Mouse (Mus musculus): ENCODE results near the gene Dusp7. TPM values are rescaled to one million over a fixed set of nuclear protein-coding genes. Genes with fewer than 3 reads are reported as not detected.

The Dusp7 gene
- polyA plus RNA-seq, 1 experiment from 2014 or later: 28.7 TPM

- 0 out of 2 replicates have a peak, but pooled peaks cover 2% of the 10 kb centered on the region for H3K4me1 ChIP-seq (ENCODE audit: control insufficient read depth, insufficient read depth, low read length)
- H3K4me3 ChIP-seq (ENCODE audit: low read depth, low read length): no peak overlapping the region
- DNase-seq (ENCODE audit: low spot score) (no peak), ATAC-seq (ENCODE audit: insufficient read depth, low FRiP score, low TSS enrichment) (no peak)
- H3K4me2 ChIP-seq (ENCODE audit: low read depth): no peak overlapping the region
- no peak overlapping the region for H3K27ac ChIP-seq (ENCODE audit: low read depth, low read length)
- H3K27me3 ChIP-seq (ENCODE audit: control insufficient read depth, insufficient read depth, low read length): no peaks in the 10 kb centered on the region
- no peak overlapping the region for H3K9ac ChIP-seq (ENCODE audit: low read length)
- H3K36me3 ChIP-seq (ENCODE audit: control insufficient read depth, insufficient read depth, low read length): peaks cover 5% of the 10 kb centered on the region; the same call in 1 of the 2 replicates
- H3K9me3 ChIP-seq (ENCODE audit: control insufficient read depth, low read length): no peaks in the 10 kb centered on the region
- 69% methylated on average over 9 of the region's 9 CpGs for WGBS
Measured at GRCm38 (mm10) chr9:106378753-106379152, 10.3 kb downstream of the Dusp7 start.

DNA sequence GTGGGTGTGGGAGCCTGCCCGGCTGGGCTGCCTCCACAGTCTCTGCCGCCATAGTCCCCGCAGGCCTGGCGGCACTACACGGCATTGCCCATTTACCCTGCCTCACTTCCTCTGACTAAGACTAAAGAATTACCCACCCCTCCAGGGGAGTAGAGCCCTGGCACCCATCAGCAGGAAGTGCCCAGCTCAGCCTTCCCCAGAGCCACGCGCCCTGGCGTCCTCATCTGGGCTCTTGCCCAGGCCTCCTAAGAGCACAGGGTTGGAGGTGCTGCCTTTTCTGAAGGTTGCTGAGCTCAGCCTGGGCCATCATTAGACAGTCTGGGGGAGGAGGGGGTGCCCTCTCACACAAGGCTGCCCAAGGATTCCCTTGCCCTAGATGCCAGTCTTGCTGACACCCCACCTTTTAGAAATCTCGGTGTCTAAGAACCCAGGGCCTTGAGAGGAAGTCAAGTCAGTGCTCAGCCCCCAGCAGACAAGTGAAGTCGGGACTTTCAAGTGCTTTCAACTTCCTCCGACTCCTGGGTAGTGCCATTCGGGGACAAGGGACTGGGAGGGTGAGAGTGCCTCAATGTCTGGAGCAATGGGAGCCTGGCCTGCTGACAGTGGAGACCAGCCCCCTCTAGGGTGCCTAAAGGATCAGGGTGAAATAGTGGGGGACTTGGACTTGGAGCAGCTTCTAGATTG is 17.9 kb downstream of the Dusp7 start:
- ATAC-seq (ENCODE audit: insufficient read depth, low FRiP score, low TSS enrichment) (no peak), DNase-seq (ENCODE audit: low spot score) (no peak)
- H3K27ac ChIP-seq (ENCODE audit: low read depth, low read length): no peak overlapping the region
- H3K4me3 ChIP-seq (ENCODE audit: low read depth, low read length): no peak overlapping the region
- no peaks in the 10 kb centered on the region for H3K36me3 ChIP-seq (ENCODE audit: control insufficient read depth, insufficient read depth, low read length)
- H3K27me3 ChIP-seq (ENCODE audit: control insufficient read depth, insufficient read depth, low read length): no peaks in the 10 kb centered on the region
- WGBS: 90% methylated on average over 12 of the region's 12 CpGs
- H3K4me2 ChIP-seq (ENCODE audit: low read depth): no peak overlapping the region
- H3K9me3 ChIP-seq (ENCODE audit: control insufficient read depth, low read length): no peaks in the 10 kb centered on the region
- no peak overlapping the region for H3K9ac ChIP-seq (ENCODE audit: low read length)
- H3K4me1 ChIP-seq (ENCODE audit: control insufficient read depth, insufficient read depth, low read length): peaks cover 7% of the 10 kb centered on the region

DNA sequence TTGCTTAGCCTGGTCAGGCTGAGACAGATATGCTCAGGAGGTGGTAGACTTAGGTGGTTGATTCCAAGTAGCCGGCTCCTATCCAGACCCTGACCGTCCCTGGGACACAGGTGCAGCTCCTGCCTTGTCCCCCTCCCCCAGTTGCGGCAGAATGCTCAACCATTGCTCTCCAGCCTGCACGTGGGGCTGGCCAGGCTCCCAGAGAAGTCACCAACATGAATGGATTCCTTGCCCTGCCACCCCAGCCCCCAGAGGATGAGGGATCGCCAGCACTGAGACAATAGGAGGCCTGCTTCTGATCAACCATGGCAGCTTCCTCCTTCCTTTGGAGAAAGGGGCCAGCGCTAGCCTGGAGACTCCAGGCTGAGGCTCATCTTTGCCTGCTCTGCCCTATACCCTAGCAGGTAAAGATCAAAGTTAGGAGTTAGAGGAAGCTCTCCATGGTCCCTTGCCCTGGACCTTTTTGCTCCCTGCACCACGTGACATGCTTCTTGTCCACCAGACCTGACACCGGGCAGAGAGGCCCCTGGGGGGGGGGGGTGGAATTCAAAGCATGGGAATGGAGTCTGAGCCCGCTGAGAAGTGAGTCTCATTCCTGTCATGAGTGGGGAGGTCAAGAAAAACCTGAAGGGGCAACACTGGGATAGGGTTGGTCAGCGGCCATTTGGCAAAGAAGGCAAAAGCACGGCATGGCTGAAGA is 24.5 kb downstream of the Dusp7 start:
- 83% methylated on average over 11 of the region's 11 CpGs for WGBS
- H3K27ac ChIP-seq (ENCODE audit: low read depth, low read length): no peak overlapping the region

GRCm38 (mm10) chr9:106393548-106393947 is 25.1 kb downstream of the Dusp7 start:
- no peak for ATAC-seq (ENCODE audit: insufficient read depth, low FRiP score, low TSS enrichment)
- H3K4me3 ChIP-seq (ENCODE audit: low read depth, low read length): no peak overlapping the region
- 95% methylated on average over 8 of the region's 8 CpGs for WGBS
- no peaks in the 10 kb centered on the region for H3K36me3 ChIP-seq (ENCODE audit: control insufficient read depth, insufficient read depth, low read length)
- no peak for DNase-seq (ENCODE audit: low spot score)
- no peaks in the 10 kb centered on the region for H3K27me3 ChIP-seq (ENCODE audit: control insufficient read depth, insufficient read depth, low read length)
- no peak overlapping the region for H3K9ac ChIP-seq (ENCODE audit: low read length)
- 0 out of 2 replicates have a peak, but pooled peaks cover 4% of the 10 kb centered on the region for H3K4me1 ChIP-seq (ENCODE audit: control insufficient read depth, insufficient read depth, low read length)
- H3K9me3 ChIP-seq (ENCODE audit: control insufficient read depth, low read length): no peaks in the 10 kb centered on the region
- no peak overlapping the region for H3K4me2 ChIP-seq (ENCODE audit: low read depth)
- no peak overlapping the region for H3K27ac ChIP-seq (ENCODE audit: low read depth, low read length)

More for the DNA sequence above, 24.5 kb downstream of the Dusp7 start:
- no peaks in the 10 kb centered on the region for H3K36me3 ChIP-seq (ENCODE audit: control insufficient read depth, insufficient read depth, low read length)
- H3K4me3 ChIP-seq (ENCODE audit: low read depth, low read length): no peak overlapping the region
- H3K9ac ChIP-seq (ENCODE audit: low read length): no peak overlapping the region
- ATAC-seq (ENCODE audit: insufficient read depth, low FRiP score, low TSS enrichment) (no peak), DNase-seq (ENCODE audit: low spot score) (no peak)
- H3K27me3 ChIP-seq (ENCODE audit: control insufficient read depth, insufficient read depth, low read length): no peaks in the 10 kb centered on the region
- no peaks in the 10 kb centered on the region for H3K9me3 ChIP-seq (ENCODE audit: control insufficient read depth, low read length)
- H3K4me1 ChIP-seq (ENCODE audit: control insufficient read depth, insufficient read depth, low read length): 0 out of 2 replicates have a peak, but pooled peaks cover 4% of the 10 kb centered on the region
- H3K4me2 ChIP-seq (ENCODE audit: low read depth): no peak overlapping the region

GRCm38 (mm10) chr9:106394649-106395602 is 26.5 kb downstream of the Dusp7 start:
- H3K4me3 ChIP-seq (ENCODE audit: low read depth, low read length): no peak overlapping the region
- peak; percentile 51 for DNase-seq (ENCODE audit: low spot score)
- H3K36me3 ChIP-seq (ENCODE audit: control insufficient read depth, insufficient read depth, low read length): no peaks in the 10 kb centered on the region
- H3K27ac ChIP-seq (ENCODE audit: low read depth, low read length): no peak overlapping the region
- no peak overlapping the region for H3K9ac ChIP-seq (ENCODE audit: low read length)
- no peak for ATAC-seq (ENCODE audit: insufficient read depth, low FRiP score, low TSS enrichment)
- H3K9me3 ChIP-seq (ENCODE audit: control insufficient read depth, low read length): no peaks in the 10 kb centered on the region
- H3K4me2 ChIP-seq (ENCODE audit: low read depth): no peak overlapping the region
- 0 out of 2 replicates have a peak, but pooled peaks cover 4% of the 10 kb centered on the region for H3K4me1 ChIP-seq (ENCODE audit: control insufficient read depth, insufficient read depth, low read length)
- H3K27me3 ChIP-seq (ENCODE audit: control insufficient read depth, insufficient read depth, low read length): no peaks in the 10 kb centered on the region
- WGBS: 59% methylated on average over 11 of the region's 11 CpGs

- H3K27me3 ChIP-seq (ENCODE audit: control insufficient read depth, insufficient read depth, low read length): no peaks in the 10 kb centered on the region
- H3K27ac ChIP-seq (ENCODE audit: low read depth, low read length): no peak overlapping the region
- DNase-seq (ENCODE audit: low spot score) (no peak), ATAC-seq (ENCODE audit: insufficient read depth, low FRiP score, low TSS enrichment) (no peak)
- WGBS: 69% methylated on average over 4 of the region's 4 CpGs
- H3K9ac ChIP-seq (ENCODE audit: low read length): no peak overlapping the region
- H3K36me3 ChIP-seq (ENCODE audit: control insufficient read depth, insufficient read depth, low read length): no peaks in the 10 kb centered on the region
- no peak overlapping the region for H3K4me2 ChIP-seq (ENCODE audit: low read depth)
- 0 out of 2 replicates have a peak, but pooled peaks cover 4% of the 10 kb centered on the region for H3K4me1 ChIP-seq (ENCODE audit: control insufficient read depth, insufficient read depth, low read length)
- no peaks in the 10 kb centered on the region for H3K9me3 ChIP-seq (ENCODE audit: control insufficient read depth, low read length)
- H3K4me3 ChIP-seq (ENCODE audit: low read depth, low read length): no peak overlapping the region
Measured at GRCm38 (mm10) chr9:106397733-106398132, 29.3 kb downstream of the Dusp7 start.

DNA sequence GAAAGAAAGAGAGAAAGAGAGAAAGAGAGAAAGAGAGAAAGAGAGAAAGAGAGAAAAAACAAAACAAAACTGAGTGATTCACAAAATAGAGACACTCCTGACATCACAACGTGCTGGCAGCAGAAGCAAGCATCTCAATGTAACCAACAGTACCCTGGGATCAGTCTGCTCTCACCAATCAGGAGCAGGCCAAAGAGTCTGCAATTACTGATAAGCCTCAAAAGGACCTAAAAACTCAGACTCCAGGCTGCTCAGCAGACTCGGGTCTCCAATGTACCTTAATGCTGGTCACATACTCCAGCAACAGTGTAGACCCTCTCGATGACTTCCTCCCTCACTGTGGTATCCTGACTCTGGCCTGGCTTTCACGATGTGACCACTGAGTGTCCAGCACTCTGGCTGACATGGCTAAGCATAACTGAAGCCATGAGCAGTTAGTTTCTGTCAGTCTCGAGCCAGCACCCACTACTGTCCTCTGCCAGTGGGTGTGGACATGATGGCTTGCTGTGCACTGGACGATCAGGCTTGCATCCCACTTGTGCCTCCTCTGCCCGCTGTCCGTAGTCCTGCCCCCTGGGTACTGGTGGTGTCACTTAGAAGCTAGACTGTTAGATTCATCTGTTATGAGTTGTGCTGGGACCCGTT is 30.4 kb downstream of the Dusp7 start:
- Histone ChIP-seq H3K4me3 (ENCODE audit: low read depth, low read length) (no peak overlapping the region), H3K4me1 (ENCODE audit: control insufficient read depth, insufficient read depth, low read length) (0 out of 2 replicates have a peak, but pooled peaks cover 4% of the 10 kb centered on the region), H3K4me2 (ENCODE audit: low read depth) (no peak overlapping the region), H3K36me3 (ENCODE audit: control insufficient read depth, insufficient read depth, low read length) (no peaks in the 10 kb centered on the region), H3K9ac (ENCODE audit: low read length) (no peak overlapping the region), H3K9me3 (ENCODE audit: control insufficient read depth, low read length) (no peaks in the 10 kb centered on the region), H3K27ac (ENCODE audit: low read depth, low read length) (no peak overlapping the region), H3K27me3 (ENCODE audit: control insufficient read depth, insufficient read depth, low read length) (no peaks in the 10 kb centered on the region)
- 83% methylated on average over 9 of the region's 9 CpGs for WGBS
- DNase-seq (ENCODE audit: low spot score): no peak
- no peak for ATAC-seq (ENCODE audit: insufficient read depth, low FRiP score, low TSS enrichment)

DNA sequence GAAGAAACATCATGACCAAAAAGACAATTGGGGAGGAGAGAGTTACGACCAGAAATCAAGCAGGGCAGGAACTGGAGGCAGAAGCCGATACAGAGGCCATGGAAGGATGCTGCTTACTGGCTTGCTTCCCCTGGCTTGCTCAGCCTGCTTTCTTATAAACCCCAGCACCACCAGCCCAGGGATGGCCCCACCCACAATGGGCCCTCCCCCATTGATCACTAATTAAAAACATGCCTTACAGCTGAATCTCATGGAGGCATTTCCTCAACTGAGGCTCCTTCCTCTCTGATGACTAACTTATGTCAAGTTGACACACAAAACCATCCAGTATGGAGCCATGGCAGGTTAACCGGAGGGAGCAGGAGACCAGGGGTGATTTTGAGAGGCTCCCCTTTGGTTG is 31.4 kb downstream of the Dusp7 start:
- no peak for ATAC-seq (ENCODE audit: insufficient read depth, low FRiP score, low TSS enrichment)
- no peaks in the 10 kb centered on the region for H3K36me3 ChIP-seq (ENCODE audit: control insufficient read depth, insufficient read depth, low read length)
- no peak overlapping the region for H3K4me3 ChIP-seq (ENCODE audit: low read depth, low read length)
- H3K27me3 ChIP-seq (ENCODE audit: control insufficient read depth, insufficient read depth, low read length): no peaks in the 10 kb centered on the region
- WGBS: 80% methylated on average over 3 of the region's 3 CpGs
- H3K9me3 ChIP-seq (ENCODE audit: control insufficient read depth, low read length): no peaks in the 10 kb centered on the region
- no peak for DNase-seq (ENCODE audit: low spot score)
- no peak overlapping the region for H3K9ac ChIP-seq (ENCODE audit: low read length)
- H3K27ac ChIP-seq (ENCODE audit: low read depth, low read length): no peak overlapping the region
- no peaks in the 10 kb centered on the region for H3K4me1 ChIP-seq (ENCODE audit: control insufficient read depth, insufficient read depth, low read length)
- no peak overlapping the region for H3K4me2 ChIP-seq (ENCODE audit: low read depth)

Data from neural tube, embryonic 11.5 days (tissue).